Mouse (Mus musculus) limb, embryonic 15.5 days (tissue): ENCODE measurements around the gene Abcg5. TPM values are rescaled to one million over a fixed set of nuclear protein-coding genes. Genes with fewer than 3 reads are reported as not detected.

Experiments used
- ATAC-seq: fragments of 200-750 bp; cut with Nextera tagmentation; 2 replicates; pipeline ENCODE4 v1.8.0; 2017; ENCODE audit warnings: low read depth, moderate TSS enrichment; ENCODE audit not compliant: insufficient number of reproducible peaks, low FRiP score, low TSS enrichment
- H3K27ac ChIP-seq: fragments of 300-500 bp; sonication (generic); 2 replicates; pipeline ENCODE4 v1.5.1; 2015; ENCODE audit warnings: moderate library complexity, mild to moderate bottlenecking, inconsistent platforms
- H3K27me3 ChIP-seq: fragments of 300-500 bp; sonication (generic); 2 replicates; pipeline ENCODE4 v1.6.1; 2015; ENCODE audit warnings: inconsistent platforms
- H3K36me3 ChIP-seq: fragments of 300-500 bp; sonication (generic); 2 replicates; pipeline ENCODE4 v1.6.1; 2015; ENCODE audit warnings: inconsistent platforms
- H3K4me1 ChIP-seq: fragments of 300-500 bp; sonication (generic); 2 replicates; pipeline ENCODE4 v1.6.1; 2015; ENCODE audit warnings: inconsistent platforms
- H3K4me2 ChIP-seq: fragments of 300-500 bp; sonication (generic); 2 replicates; pipeline ENCODE4 v1.6.1; 2015; ENCODE audit warnings: mild to moderate bottlenecking, inconsistent platforms
- H3K4me3 ChIP-seq: fragments of 300-500 bp; sonication (generic); 2 replicates; pipeline ENCODE4 v1.5.1; 2015; ENCODE audit warnings: mild to moderate bottlenecking, inconsistent platforms
- H3K9ac ChIP-seq: fragments of 300-500 bp; sonication (generic); 2 replicates; pipeline ENCODE4 v1.6.1; 2015; ENCODE audit warnings: inconsistent platforms
- H3K9me3 ChIP-seq: fragments of 300-500 bp; sonication (generic); 2 replicates; pipeline ENCODE4 v1.6.1; 2016; ENCODE audit warnings: inconsistent platforms
- WGBS: fragments of 180-500 bp; shearing (Covaris S2); methylation state at CpG from one replicate; pipeline ENCODE4 v1.1.7; 2015; 5-methylcytosine and 5-hydroxymethylcytosine counted together
- polyA plus RNA-seq: library from polyadenylated mRNA; unstranded; fragments of >200 nt; fragmentation: Nextera tagmentation; extraction: Ambion mirVana; gene quantifications from 2 replicates; pipeline ENCODE4 v1.2.1, GENCODE M21; 2015

Abcg5 gene
- polyA plus RNA-seq, 1 experiment from 2014 or later = 1.8 TPM

DNA sequence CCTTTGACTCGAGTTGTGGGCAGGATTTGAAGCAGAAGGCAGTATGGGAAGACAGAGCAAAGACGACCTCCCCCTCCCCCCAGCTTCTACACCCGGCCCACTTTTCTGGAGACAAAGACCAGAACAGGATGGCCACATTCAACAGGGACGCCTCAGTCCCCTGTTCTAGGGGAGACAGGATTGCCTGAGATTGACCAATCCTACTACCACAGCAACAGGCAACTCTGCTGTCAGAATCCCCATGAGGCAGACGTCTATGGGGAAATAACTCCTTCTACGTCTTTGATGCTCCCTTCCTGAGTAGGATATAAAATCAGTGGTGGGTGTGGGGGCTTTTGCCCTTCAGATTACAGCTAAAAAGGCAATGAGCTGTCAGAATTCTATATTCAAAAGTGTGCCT lies 1.5 kb upstream of the Abcg5 start:
- H3K9ac ChIP-seq = no peak overlapping the region
- no peak overlapping the region for H3K4me3 ChIP-seq
- H3K27me3 ChIP-seq = 0 out of 2 replicates have a peak, but pooled peaks cover 4% of the 10 kb centered on the region
- no peaks in the 10 kb centered on the region for H3K36me3 ChIP-seq
- 33% methylated on average over 6 of the region's 6 CpGs for WGBS
- H3K4me2 ChIP-seq = no peak overlapping the region
- ATAC-seq = no peak
- no peaks in the 10 kb centered on the region for H3K9me3 ChIP-seq
- H3K4me1 ChIP-seq = peaks cover 6% of the 10 kb centered on the region; the same call in 1 of the 2 replicates
- H3K27ac ChIP-seq = no peak overlapping the region

DNA sequence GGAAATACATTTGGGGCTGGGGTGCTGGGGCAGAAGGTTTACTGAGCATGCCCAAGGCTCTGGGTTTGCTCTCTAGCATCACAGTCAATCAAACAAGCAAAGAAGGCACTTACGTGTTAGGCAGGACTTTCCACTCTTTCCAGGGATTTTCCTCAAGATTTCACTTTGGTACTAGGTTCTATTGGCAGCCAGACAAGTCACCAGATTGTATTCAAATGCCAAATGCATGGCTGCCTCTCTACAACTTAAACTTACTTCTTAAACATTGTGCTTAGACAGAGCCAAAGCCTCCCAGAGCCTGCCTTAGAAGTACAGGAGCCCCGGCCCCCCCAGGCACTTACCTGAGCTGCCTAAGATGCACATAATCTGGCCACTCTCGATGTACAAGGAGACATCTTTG lies 1.1 kb downstream of the Abcg5 start:
- Histone ChIP-seq H3K4me3 (no peak overlapping the region), H3K27ac (no peak overlapping the region), H3K9me3 (no peaks in the 10 kb centered on the region), H3K4me2 (no peak overlapping the region), H3K9ac (no peak overlapping the region), H3K27me3 (0 out of 2 replicates have a peak, but pooled peaks cover 4% of the 10 kb centered on the region), H3K4me1 (0 out of 2 replicates have a peak, but pooled peaks cover 2% of the 10 kb centered on the region), H3K36me3 (no peaks in the 10 kb centered on the region)
- ATAC-seq = no peak
- WGBS = 74% methylated on average over 3 of the region's 3 CpGs

DNA sequence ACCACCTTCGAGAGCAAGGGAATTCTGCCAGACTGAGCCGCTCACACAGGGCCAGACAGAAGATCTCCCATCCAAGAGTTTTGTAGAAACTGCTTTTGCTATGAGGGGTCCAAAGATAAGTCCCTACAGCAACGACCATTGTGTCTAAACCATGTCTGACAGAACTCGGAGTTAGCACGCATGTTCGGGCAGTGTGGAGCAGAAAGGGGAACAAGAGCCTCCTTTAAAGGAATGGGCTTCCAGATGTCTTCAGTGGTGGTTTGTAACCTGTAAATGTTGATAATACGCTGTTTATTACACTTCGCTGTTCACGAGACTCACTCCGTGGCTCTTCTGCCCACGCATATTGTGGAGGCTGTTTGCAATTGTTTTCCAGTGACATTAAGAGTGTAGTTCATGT lies 5.2 kb downstream of the Abcg5 start:
- peaks cover 14% of the 10 kb centered on the region for H3K4me1 ChIP-seq
- H3K9ac ChIP-seq = no peak overlapping the region
- no peaks in the 10 kb centered on the region for H3K36me3 ChIP-seq
- no peak overlapping the region for H3K4me3 ChIP-seq
- WGBS = 77% methylated on average over 11 of the region's 11 CpGs
- no peak overlapping the region for H3K27ac ChIP-seq
- no peaks in the 10 kb centered on the region for H3K9me3 ChIP-seq
- peaks cover 8% of the 10 kb centered on the region; the same call in 1 of the 2 replicates for H3K27me3 ChIP-seq
- ATAC-seq = no peak
- no peak overlapping the region for H3K4me2 ChIP-seq

DNA sequence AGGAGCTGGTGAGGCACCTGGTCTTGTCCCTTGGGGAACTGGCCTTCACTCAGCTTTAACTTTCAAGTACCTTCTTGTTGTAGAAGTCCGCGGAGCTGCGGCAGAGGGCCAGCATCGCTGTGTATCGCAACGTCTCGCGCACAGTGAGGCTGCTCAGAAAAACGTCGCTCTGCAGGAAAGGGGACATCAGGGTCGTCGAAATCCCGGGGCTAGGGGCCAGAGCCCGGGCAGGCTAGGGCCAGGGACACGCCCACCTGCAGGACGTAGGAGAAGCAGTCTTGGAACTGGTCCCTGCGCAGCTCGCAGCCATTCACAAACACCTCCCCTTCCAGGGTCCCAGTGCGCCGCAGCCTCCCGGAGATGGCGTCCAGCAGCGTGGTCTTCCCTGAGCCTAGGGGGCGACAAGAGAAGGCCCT lies 6.9 kb downstream of the Abcg5 start, which contains the start of gene Abcg8:
Gene Abcg8, plus strand, starts transcription at position 352 of the 416 bp plus-strand sequence.
- H3K4me2 ChIP-seq = peak within 1 kb of the TSS; percentile 77
- 0 out of 2 replicates have a peak, but pooled peaks have one; percentile 10 for ATAC-seq
- peak within 1 kb of the TSS; percentile 20; the same call in 1 of the 2 replicates for H3K9ac ChIP-seq
- peak within 1 kb of the TSS; percentile 40 for H3K4me3 ChIP-seq
- WGBS = 4% methylated on average over 24 of the region's 24 CpGs
- no peak within 1 kb of the TSS for H3K27ac ChIP-seq
- H3K36me3 ChIP-seq = no peaks in the 10 kb centered on the region
- H3K4me1 ChIP-seq = peaks cover 14% of the 10 kb centered on the region
- H3K27me3 ChIP-seq = peaks cover 7% of the 10 kb centered on the region; the same call in 1 of the 2 replicates
- H3K9me3 ChIP-seq = no peaks in the 10 kb centered on the region

DNA sequence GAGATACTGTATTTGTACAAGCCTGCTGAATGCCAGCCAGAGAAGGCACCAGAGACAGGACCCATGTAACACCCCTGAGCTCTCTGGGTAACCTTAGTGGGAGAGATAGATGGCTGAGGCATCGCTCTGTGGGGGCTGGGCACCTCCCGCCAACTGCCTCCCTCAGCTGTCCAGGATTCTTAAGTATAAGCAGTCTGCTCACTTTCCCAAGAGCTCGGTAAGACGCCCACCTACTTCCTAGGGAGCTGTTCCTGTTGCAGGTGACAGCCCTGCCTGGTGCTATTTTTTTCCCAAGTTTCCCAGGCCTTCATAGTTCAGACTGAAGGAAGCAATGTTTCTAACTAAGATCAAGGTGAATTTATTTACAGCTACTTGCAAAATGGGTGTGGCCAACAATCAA lies 7.6 kb downstream of the Abcg5 start:
- H3K4me2 ChIP-seq = no peak overlapping the region
- H3K9me3 ChIP-seq = no peaks in the 10 kb centered on the region
- no peak overlapping the region for H3K4me3 ChIP-seq
- no peak for ATAC-seq
- H3K4me1 ChIP-seq = peaks cover 14% of the 10 kb centered on the region
- peaks cover 7% of the 10 kb centered on the region; the same call in 1 of the 2 replicates for H3K27me3 ChIP-seq
- 61% methylated on average over 4 of the region's 4 CpGs for WGBS
- H3K36me3 ChIP-seq = no peaks in the 10 kb centered on the region
- H3K9ac ChIP-seq = no peak overlapping the region
- H3K27ac ChIP-seq = no peak overlapping the region

DNA sequence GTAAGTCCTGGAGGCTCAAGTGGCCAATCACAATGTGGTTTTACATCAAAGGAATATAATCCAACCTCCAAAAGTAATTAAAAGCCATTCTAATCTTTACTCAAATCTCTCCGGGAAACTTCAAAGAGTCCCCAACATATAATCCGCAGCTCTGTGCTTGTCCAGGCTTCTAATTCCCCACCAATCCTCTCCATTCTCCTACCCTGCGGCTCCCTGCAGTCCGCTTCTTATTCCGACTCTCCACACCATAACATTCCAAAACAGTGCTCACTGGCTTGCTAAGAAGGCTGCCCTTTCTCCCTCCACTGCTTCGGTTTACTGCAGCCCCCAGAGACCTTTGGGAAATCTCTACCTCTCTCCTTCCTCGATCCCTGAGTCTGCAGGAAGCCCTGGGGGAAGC lies 8.8 kb downstream of the Abcg5 start:
- no peak for ATAC-seq

DNA sequence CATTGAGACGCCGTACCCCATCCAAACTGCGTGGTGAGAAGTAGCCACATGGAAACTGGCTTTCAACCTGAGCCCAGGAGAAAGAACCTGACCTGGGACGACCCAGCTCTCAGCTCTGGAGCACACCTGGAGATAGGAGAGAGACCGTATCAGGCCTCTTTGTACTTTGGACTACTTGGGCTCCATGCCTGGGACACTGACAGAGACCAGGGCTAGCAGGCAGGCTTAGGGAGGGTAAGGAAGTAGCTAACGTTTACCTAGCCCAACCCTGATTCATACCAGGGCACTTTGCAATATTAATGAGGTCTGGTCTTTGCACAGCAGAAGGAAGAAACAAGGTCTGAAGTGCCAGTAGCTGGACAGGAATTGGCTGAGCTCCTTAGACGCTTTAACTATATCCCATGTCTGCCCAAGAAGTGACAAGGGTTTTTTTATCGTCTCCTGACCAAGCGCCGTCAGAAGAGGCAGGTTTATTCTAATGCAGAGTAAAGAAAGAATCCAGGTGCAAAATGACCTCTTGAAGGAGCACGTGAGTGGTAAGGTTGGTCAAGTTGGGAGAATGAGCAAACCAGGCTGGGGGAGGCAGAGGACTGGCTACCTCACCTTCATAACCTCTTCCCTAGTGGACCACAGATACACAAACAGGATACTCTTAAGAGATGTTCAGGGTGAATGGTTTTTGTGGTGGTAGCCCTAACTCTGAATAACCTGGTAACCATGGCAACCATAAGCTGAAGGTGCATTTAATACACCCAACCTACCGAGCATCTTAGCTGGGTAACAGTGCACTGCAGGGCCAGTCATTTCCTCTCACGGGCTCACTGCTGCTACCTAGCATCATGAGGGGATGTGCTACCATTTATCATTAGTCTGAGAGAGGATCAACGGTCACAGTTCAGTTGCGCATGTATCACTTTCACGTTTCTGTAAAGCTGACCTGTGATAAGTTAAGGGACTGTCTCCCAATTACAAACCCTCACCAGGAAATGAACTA lies 10.1 kb downstream of the Abcg5 start:
- Histone ChIP-seq H3K9ac (no peak overlapping the region), H3K36me3 (no peaks in the 10 kb centered on the region), H3K9me3 (no peaks in the 10 kb centered on the region), H3K4me1 (peaks cover 14% of the 10 kb centered on the region), H3K27me3 (peaks cover 7% of the 10 kb centered on the region; the same call in 1 of the 2 replicates), H3K4me2 (no peak overlapping the region), H3K4me3 (no peak overlapping the region), H3K27ac (no peak overlapping the region)
- WGBS = 75% methylated on average over 16 of the region's 16 CpGs
- no peak for ATAC-seq

More for the DNA sequence above, 8.8 kb downstream of the Abcg5 start:
- WGBS = 14% methylated on average over 7 of the region's 7 CpGs
- Histone ChIP-seq H3K36me3 (no peaks in the 10 kb centered on the region), H3K9ac (no peak overlapping the region), H3K4me2 (no peak overlapping the region), H3K4me1 (peaks cover 14% of the 10 kb centered on the region), H3K4me3 (no peak overlapping the region), H3K27ac (no peak overlapping the region), H3K27me3 (peaks cover 7% of the 10 kb centered on the region; the same call in 1 of the 2 replicates), H3K9me3 (no peaks in the 10 kb centered on the region)

DNA sequence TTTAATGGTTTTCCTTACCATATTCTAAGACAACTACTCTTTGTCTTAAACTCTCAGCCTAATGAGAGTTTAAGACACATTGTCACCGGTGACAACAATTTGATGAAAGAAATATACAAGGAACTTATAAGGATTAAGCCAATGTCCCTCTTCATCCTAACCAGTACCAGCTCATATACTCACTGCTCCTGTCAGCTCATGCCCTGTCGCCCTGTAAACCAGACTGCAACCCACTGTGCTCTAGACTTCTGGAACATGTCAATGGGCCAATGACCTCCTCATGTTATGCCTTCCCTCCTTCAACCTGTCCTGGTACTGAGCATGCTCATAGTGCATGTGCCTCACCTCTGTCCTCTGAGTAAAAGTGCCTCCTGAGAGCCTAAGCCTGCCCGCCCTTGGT lies 15.0 kb downstream of the Abcg5 start:
- H3K36me3 ChIP-seq = no peaks in the 10 kb centered on the region
- no peak overlapping the region for H3K4me3 ChIP-seq
- H3K27ac ChIP-seq = no peak overlapping the region
- H3K9ac ChIP-seq = no peak overlapping the region
- H3K4me2 ChIP-seq = no peak overlapping the region
- no peak for ATAC-seq
- 86% methylated on average over 3 of the region's 3 CpGs for WGBS
- H3K27me3 ChIP-seq = no peaks in the 10 kb centered on the region
- no peaks in the 10 kb centered on the region for H3K9me3 ChIP-seq
- H3K4me1 ChIP-seq = peaks cover 13% of the 10 kb centered on the region; the same call in 1 of the 2 replicates

DNA sequence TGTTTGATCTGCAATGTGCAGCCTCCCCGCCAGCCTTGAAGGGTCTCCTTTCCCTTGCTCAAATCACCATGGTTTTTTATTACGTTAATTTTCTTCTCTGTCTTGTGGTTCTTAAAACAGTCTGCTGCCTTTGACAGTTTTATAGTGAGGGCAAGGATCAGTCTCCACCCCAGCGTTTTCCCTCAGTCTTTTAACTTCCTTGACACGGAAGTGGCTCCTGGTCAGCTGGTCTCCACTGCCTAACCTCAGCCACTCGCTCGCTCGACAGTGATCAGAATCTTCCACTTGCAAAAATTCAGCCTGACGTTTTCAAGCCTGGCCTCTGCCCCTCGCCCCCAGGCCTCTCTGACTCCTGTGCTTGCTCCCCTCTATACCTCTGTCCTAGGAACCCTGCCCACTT lies 17.1 kb downstream of the Abcg5 start:
- Histone ChIP-seq H3K9ac (no peak overlapping the region), H3K27ac (no peak overlapping the region), H3K4me1 (peaks cover 13% of the 10 kb centered on the region; the same call in 1 of the 2 replicates), H3K36me3 (no peaks in the 10 kb centered on the region), H3K27me3 (no peaks in the 10 kb centered on the region), H3K4me2 (no peak overlapping the region), H3K9me3 (no peaks in the 10 kb centered on the region), H3K4me3 (no peak overlapping the region)
- WGBS = 26% methylated on average over 9 of the region's 9 CpGs
- ATAC-seq = no peak

DNA sequence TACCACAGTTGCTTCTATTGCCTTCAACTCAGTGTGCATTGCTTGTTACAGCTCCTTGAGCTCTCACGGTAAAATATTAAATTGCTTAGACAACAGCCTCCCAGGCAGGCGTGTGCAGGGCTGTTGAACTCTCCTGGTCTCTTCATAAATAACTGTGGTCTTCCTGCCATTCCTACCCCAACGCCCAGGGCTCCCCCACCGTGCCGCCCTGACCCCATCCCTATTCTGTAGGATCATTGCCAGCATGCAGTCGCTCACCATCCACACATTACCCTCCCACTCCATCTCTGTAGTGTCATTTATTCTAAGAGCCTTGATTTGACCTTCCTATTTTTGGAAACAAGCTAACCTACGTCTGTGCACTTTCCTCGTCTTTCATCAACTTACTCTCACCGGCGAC lies 17.8 kb downstream of the Abcg5 start:
- ATAC-seq = no peak
- 38% methylated on average over 10 of the region's 10 CpGs for WGBS
- Histone ChIP-seq H3K9me3 (no peaks in the 10 kb centered on the region), H3K27ac (no peak overlapping the region), H3K9ac (no peak overlapping the region), H3K27me3 (no peaks in the 10 kb centered on the region), H3K4me2 (no peak overlapping the region), H3K36me3 (no peaks in the 10 kb centered on the region), H3K4me3 (no peak overlapping the region), H3K4me1 (peaks cover 13% of the 10 kb centered on the region; the same call in 1 of the 2 replicates)

DNA sequence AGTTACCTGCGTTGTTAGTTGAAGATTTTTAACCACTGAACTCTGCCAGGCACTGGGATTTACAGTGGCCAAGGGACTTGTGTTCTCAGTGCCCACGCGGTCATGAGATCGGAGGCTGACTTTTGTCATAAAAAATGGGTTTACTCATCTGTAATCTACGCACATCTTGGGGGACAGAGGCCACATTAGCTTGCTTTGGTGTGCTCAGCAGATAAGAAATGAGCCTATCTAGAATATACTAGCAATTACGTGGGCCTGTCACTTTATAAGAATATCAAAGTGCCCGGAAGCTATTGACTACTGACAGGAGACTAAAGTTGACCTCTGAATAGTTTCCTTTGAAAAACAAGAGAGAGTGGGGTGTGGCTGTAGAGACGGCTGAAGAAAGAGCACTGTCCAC lies 23.9 kb downstream of the Abcg5 start:
- Histone ChIP-seq H3K4me3 (no peak overlapping the region), H3K4me2 (no peak overlapping the region), H3K27ac (no peak overlapping the region), H3K9ac (no peak overlapping the region), H3K27me3 (no peaks in the 10 kb centered on the region), H3K36me3 (no peaks in the 10 kb centered on the region), H3K9me3 (no peaks in the 10 kb centered on the region), H3K4me1 (peaks cover 7% of the 10 kb centered on the region; the same call in 1 of the 2 replicates)
- ATAC-seq = no peak
- 82% methylated on average over 8 of the region's 8 CpGs for WGBS

DNA sequence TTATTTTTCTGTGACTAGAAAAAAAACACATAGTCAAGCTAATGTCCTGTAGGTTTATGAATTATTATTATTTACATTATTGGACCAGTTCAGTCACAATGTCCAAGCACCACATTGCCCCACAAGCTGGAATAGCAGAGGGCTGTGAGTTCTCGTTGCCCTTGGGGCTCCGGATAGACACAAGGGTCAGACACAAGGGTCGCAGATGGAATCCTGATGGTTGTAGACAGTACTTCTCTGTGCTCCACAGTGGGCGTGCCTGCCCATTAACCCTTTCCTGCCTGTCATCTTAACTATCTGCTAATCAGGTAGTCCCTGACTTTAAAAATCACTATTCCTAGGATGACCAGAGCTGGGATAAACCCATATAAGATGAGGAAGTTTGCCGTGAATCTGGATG lies 24.6 kb downstream of the Abcg5 start:
- peaks cover 5% of the 10 kb centered on the region; the same call in 1 of the 2 replicates for H3K4me1 ChIP-seq
- H3K27me3 ChIP-seq = no peaks in the 10 kb centered on the region
- no peak overlapping the region for H3K9ac ChIP-seq
- H3K4me2 ChIP-seq = no peak overlapping the region
- no peak overlapping the region for H3K27ac ChIP-seq
- no peak for ATAC-seq
- 39% methylated on average over 5 of the region's 5 CpGs for WGBS
- H3K4me3 ChIP-seq = no peak overlapping the region
- peaks cover 4% of the 10 kb centered on the region; the same call in 1 of the 2 replicates for H3K36me3 ChIP-seq
- H3K9me3 ChIP-seq = no peaks in the 10 kb centered on the region
